Mouse (Mus musculus) megakaryocyte, embryonic 14.5 days (primary cell): ENCODE results near the gene Spib.

Source experiments
- FLI1 ChIP-seq: IDR thresholded peaks from 2 replicates; pipeline ENCODE4 v1.6.1; 2012; ENCODE audit warnings: low read length, inconsistent platforms, mixed read lengths
- GATA1 ChIP-seq: IDR thresholded peaks from 3 replicates; pipeline ENCODE4 v1.6.1; 2012; ENCODE audit warnings: mixed read lengths, low read length, inconsistent platforms, borderline replicate concordance

GRCm38 (mm10) chr7:44492166-44492826 is 39.6 kb downstream of the Spib start:
- no peak for TF ChIP-seq FLI1
- TF ChIP-seq GATA1 = no peak
